Mouse (Mus musculus) cortical plate, adult 2 months (tissue): Measurements from ENCODE around the gene Pcid2. TPM values are rescaled to one million over a fixed set of nuclear protein-coding genes. Genes with fewer than 3 reads are reported as not detected.
A peak's percentile ranks its signal among the peaks of the same experiment; 100 is the strongest.
"Not testable (repeated sequence)": the region's sequence is repeated elsewhere in the genome, so short reads cannot be mapped to it uniquely, and the experiment has no call there.

Source experiments
- H3K27ac ChIP-seq: fragments of 200-500 bp; 2 replicates; pipeline ENCODE4 v1.5.1; 2012; ENCODE audit warnings: low read length, control low read depth, inconsistent platforms; ENCODE audit not compliant: insufficient read depth
- H3K4me1 ChIP-seq: fragments of 200-500 bp; 2 replicates; pipeline ENCODE4 v1.6.1; 2011; ENCODE audit warnings: low read length; ENCODE audit not compliant: control insufficient read depth, insufficient read depth
- H3K4me3 ChIP-seq: fragments of 200-500 bp; 2 replicates; pipeline ENCODE4 v1.5.1; 2011; ENCODE audit warnings: mild to moderate bottlenecking, low read length, control low read depth; ENCODE audit not compliant: insufficient read depth
- CTCF ChIP-seq: fragments of 200-500 bp; IDR thresholded peaks from 2 replicates; pipeline ENCODE4 v1.5.1; 2011; ENCODE audit warnings: mild to moderate bottlenecking, control low read depth, low read length; ENCODE audit not compliant: insufficient read depth; ENCODE audit errors: extremely low read depth
- POLR2A ChIP-seq: fragments of 200-500 bp; IDR thresholded peaks from 2 replicates; pipeline ENCODE4 v1.6.1; 2011; ENCODE audit warnings: mild to moderate bottlenecking, low read length, control low read depth; ENCODE audit not compliant: insufficient read depth; ENCODE audit errors: extremely low read depth
- polyA plus RNA-seq: library from polyadenylated mRNA; depleted of rRNA; stranded (reverse); fragments of >200 nt; gene quantifications from 2 replicates; pipeline ENCODE4 v1.2.3, GENCODE M21; 2012; rRNA removed

Pcid2 gene
- 32.8 and 36.1 TPM in 2 replicates for polyA plus RNA-seq

- H3K4me3 ChIP-seq: peak within 1 kb of the TSS; percentile 95
- peak within 1 kb of the TSS; percentile 71 for H3K27ac ChIP-seq
- peaks cover 5% of the 10 kb centered on the region for H3K4me1 ChIP-seq
- TF ChIP-seq POLR2A (peak; percentile 84), CTCF (peak; percentile 35)
Measured at GRCm38 (mm10) chr8:13105087-13105881, at the start of gene Pcid2, which contains the start of gene Cul4a. TSS of gene Pcid2 (minus strand) at chr8:13105459. TSS of gene Cul4a (plus strand) at chr8:13105621.

- H3K27ac ChIP-seq: no peak overlapping the region
- peaks cover 2% of the 10 kb centered on the region; the same call in 1 of the 2 replicates for H3K4me1 ChIP-seq
- H3K4me3 ChIP-seq: no peak overlapping the region
- TF ChIP-seq CTCF (no peak), POLR2A (no peak)
Measured at GRCm38 (mm10) chr8:13154099-13154498, 48.8 kb upstream of the Pcid2 start.

GRCm38 (mm10) chr8:13150929-13151328, 45.7 kb upstream of the Pcid2 start:
- Histone ChIP-seq H3K4me1 (no peaks in the 10 kb centered on the region), H3K27ac (no peak overlapping the region), H3K4me3 (no peak overlapping the region)
- TF ChIP-seq POLR2A (no peak), CTCF (no peak)

GRCm38 (mm10) chr8:13149866-13150265, 44.6 kb upstream of the Pcid2 start:
- TF ChIP-seq CTCF (no peak), POLR2A (no peak)
- Histone ChIP-seq H3K4me1 (no peaks in the 10 kb centered on the region), H3K27ac (no peak overlapping the region), H3K4me3 (no peak overlapping the region)

- TF ChIP-seq CTCF: no peak
- no peaks in the 10 kb centered on the region for H3K4me1 ChIP-seq
- H3K27ac ChIP-seq: no peak overlapping the region
- no peak overlapping the region for H3K4me3 ChIP-seq
Measured at GRCm38 (mm10) chr8:13149287-13149686, 44.0 kb upstream of the Pcid2 start.

- Histone ChIP-seq H3K4me1 (no peaks in the 10 kb centered on the region), H3K27ac (no peak overlapping the region), H3K4me3 (no peak overlapping the region)
- TF ChIP-seq POLR2A (no peak), CTCF (no peak)
Measured at GRCm38 (mm10) chr8:13148476-13148875, 43.2 kb upstream of the Pcid2 start.

GRCm38 (mm10) chr8:13141681-13142080, 36.4 kb upstream of the Pcid2 start:
- no peak overlapping the region for H3K27ac ChIP-seq
- TF ChIP-seq POLR2A (no peak), CTCF (no peak)
- no peaks in the 10 kb centered on the region for H3K4me1 ChIP-seq
- no peak overlapping the region for H3K4me3 ChIP-seq

- TF ChIP-seq CTCF (no peak), POLR2A (no peak)
- no peaks in the 10 kb centered on the region for H3K4me1 ChIP-seq
- no peak overlapping the region for H3K4me3 ChIP-seq
- H3K27ac ChIP-seq: no peak overlapping the region
Measured at GRCm38 (mm10) chr8:13139641-13140182, 34.5 kb upstream of the Pcid2 start.

GRCm38 (mm10) chr8:13132220-13132619, 27.0 kb upstream of the Pcid2 start:
- not testable (repeated sequence) for H3K4me1 ChIP-seq, H3K4me3 ChIP-seq, H3K27ac ChIP-seq
- TF ChIP-seq CTCF: peak; percentile 51

- TF ChIP-seq CTCF (no peak), POLR2A (no peak)
- Histone ChIP-seq H3K27ac (no peak overlapping the region), H3K4me3 (no peak overlapping the region), H3K4me1 (0 out of 2 replicates have a peak, but pooled peaks cover 1% of the 10 kb centered on the region)
Measured at GRCm38 (mm10) chr8:13124897-13125296, 19.6 kb upstream of the Pcid2 start.

GRCm38 (mm10) chr8:13122887-13123421, 17.7 kb upstream of the Pcid2 start:
- H3K27ac ChIP-seq: no peak overlapping the region
- TF ChIP-seq POLR2A (no peak), CTCF (no peak)
- H3K4me3 ChIP-seq: no peak overlapping the region
- 0 out of 2 replicates have a peak, but pooled peaks cover 1% of the 10 kb centered on the region for H3K4me1 ChIP-seq
